Mouse (Mus musculus) stomach, postnatal 0 days (tissue): ENCODE data around the gene Arpc5.

Experiments
- CTCF ChIP-seq: IDR thresholded peaks from 2 replicates; pipeline ENCODE4 v1.5.1; 2016; ENCODE audit warnings: antibody characterized with exemption, low read depth, mild to moderate bottlenecking, moderate library complexity
- EP300 ChIP-seq: optimal IDR thresholded peaks from 2 replicates; pipeline ENCODE3; 2016; ENCODE audit warnings: antibody characterized with exemption

GRCm38 (mm10) chr1:152795688-152796255 lies 29.4 kb downstream of the Arpc5 start:
- TF ChIP-seq CTCF (no peak), EP300 (no peak)
